Mouse (Mus musculus): ENCODE data around the gene Gm14214. TPM values are rescaled to one million over a fixed set of nuclear protein-coding genes. Genes with fewer than 3 reads are reported as not detected.
A peak's percentile ranks its signal among the peaks of the same experiment; 100 is the strongest.

Gene Gm14214
- polyA plus RNA-seq, 1 experiment from 2014 or later, result not detected

DNA sequence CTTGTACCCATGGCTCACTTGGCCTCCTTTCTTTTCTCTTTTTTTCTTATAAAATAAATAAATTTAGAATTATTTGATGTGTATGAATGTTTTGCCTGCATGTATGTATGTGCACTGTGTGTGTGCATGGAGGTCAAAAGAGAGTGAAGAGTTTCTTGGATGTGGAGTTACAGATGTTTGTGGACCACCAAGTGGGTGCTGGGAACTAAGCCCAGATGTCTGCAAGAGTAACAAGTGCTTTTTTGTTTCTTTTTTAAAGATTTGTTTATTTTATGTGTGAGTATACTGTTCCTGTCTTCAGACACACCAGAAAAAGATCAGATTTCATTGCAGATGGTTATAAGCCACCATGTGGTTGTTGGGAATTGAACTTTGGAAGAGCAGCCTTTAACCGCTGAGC, 33.5 kb upstream of the Gm14214 start:
- H3K4me3 ChIP-seq (ENCODE audit: low read depth, low read length), result no peak overlapping the region
- H3K36me3 ChIP-seq (ENCODE audit: control insufficient read depth, insufficient read depth, low read length), result no peaks in the 10 kb centered on the region
- H3K27ac ChIP-seq (replicated peaks; ENCODE audit: low read depth, low read length), result no peak overlapping the region
- H3K4me2 ChIP-seq (ENCODE audit: low read depth, severe bottlenecking), result no peak overlapping the region
- ATAC-seq (ENCODE audit: insufficient number of reproducible peaks, low FRiP score, low TSS enrichment, low read depth) (no peak), DNase-seq (ENCODE audit: low spot score) (no peak)
- H3K9me3 ChIP-seq (ENCODE audit: control insufficient read depth, low read length), result no peaks in the 10 kb centered on the region
- WGBS, result 86% methylated on average over 1 of the region's 1 CpGs
- no peak overlapping the region for H3K9ac ChIP-seq (ENCODE audit: low read length)
- H3K27me3 ChIP-seq (ENCODE audit: control insufficient read depth, insufficient read depth, low read length), result no peaks in the 10 kb centered on the region
- H3K4me1 ChIP-seq (ENCODE audit: control insufficient read depth, insufficient read depth, low read length), result peaks cover 6% of the 10 kb centered on the region

GRCm38 (mm10) chr2:154791661-154792642, 22.1 kb upstream of the Gm14214 start:
- under 1% methylated on average over 62 of the region's 67 CpGs for WGBS

GRCm38 (mm10) chr2:154790656-154791483, 21.0 kb upstream of the Gm14214 start, which contains the start of the genes Raly and a:
Gene Raly, plus strand, starts transcription at chr2:154791096.
Gene a, plus strand, starts transcription at chr2:154791402.
- H3K9me3 ChIP-seq (ENCODE audit: control insufficient read depth, low read length), result no peaks in the 10 kb centered on the region
- H3K27me3 ChIP-seq (ENCODE audit: control insufficient read depth, insufficient read depth, low read length), result no peaks in the 10 kb centered on the region
- DNase-seq (ENCODE audit: low spot score) (peak; percentile 99), ATAC-seq (ENCODE audit: insufficient number of reproducible peaks, low FRiP score, low TSS enrichment, low read depth) (peak; percentile 96)
- no peaks in the 10 kb centered on the region for H3K36me3 ChIP-seq (ENCODE audit: control insufficient read depth, insufficient read depth, low read length)
- H3K4me1 ChIP-seq (ENCODE audit: control insufficient read depth, insufficient read depth, low read length), result peaks cover 8% of the 10 kb centered on the region
- H3K9ac ChIP-seq (ENCODE audit: low read length), result peak within 1 kb of the TSS; percentile 99
- H3K4me3 ChIP-seq (ENCODE audit: low read depth, low read length), result peak within 1 kb of the TSS; percentile 99
- peak within 1 kb of the TSS; percentile 77 for H3K4me2 ChIP-seq (ENCODE audit: low read depth, severe bottlenecking)
- peak within 1 kb of the TSS; percentile 96 for H3K27ac ChIP-seq (replicated peaks; ENCODE audit: low read depth, low read length)
- under 1% methylated on average over 81 of the region's 89 CpGs for WGBS

More at GRCm38 (mm10) chr2:154791661-154792642, 22.1 kb upstream of the Gm14214 start:
- Histone ChIP-seq H3K9me3 (ENCODE audit: control insufficient read depth, low read length) (no peaks in the 10 kb centered on the region), H3K27me3 (ENCODE audit: control insufficient read depth, insufficient read depth, low read length) (no peaks in the 10 kb centered on the region), H3K4me1 (ENCODE audit: control insufficient read depth, insufficient read depth, low read length) (peaks cover 8% of the 10 kb centered on the region), H3K4me3 (ENCODE audit: low read depth, low read length) (peak overlapping the region; percentile 99), H3K27ac (replicated peaks; ENCODE audit: low read depth, low read length) (peak overlapping the region; percentile 96), H3K4me2 (ENCODE audit: low read depth, severe bottlenecking) (peak overlapping the region; percentile 77), H3K9ac (ENCODE audit: low read length) (peak overlapping the region; percentile 99), H3K36me3 (ENCODE audit: control insufficient read depth, insufficient read depth, low read length) (no peaks in the 10 kb centered on the region)
- DNase-seq (ENCODE audit: low spot score) (peak; percentile 75), ATAC-seq (ENCODE audit: insufficient number of reproducible peaks, low FRiP score, low TSS enrichment, low read depth) (peak; percentile 14; the same call in 1 of the 2 replicates)

- no peak for DNase-seq (ENCODE audit: low spot score)
- H3K9me3 ChIP-seq (ENCODE audit: control insufficient read depth, low read length), result no peaks in the 10 kb centered on the region
- no peak overlapping the region; the same call in 1 of the 2 replicates for H3K27ac ChIP-seq (replicated peaks; ENCODE audit: low read depth, low read length)
- no peaks in the 10 kb centered on the region for H3K27me3 ChIP-seq (ENCODE audit: control insufficient read depth, insufficient read depth, low read length)
- H3K4me1 ChIP-seq (ENCODE audit: control insufficient read depth, insufficient read depth, low read length), result peaks cover 8% of the 10 kb centered on the region
- peak overlapping the region; percentile 77 for H3K4me2 ChIP-seq (ENCODE audit: low read depth, severe bottlenecking)
- 7% methylated on average over 14 of the region's 14 CpGs for WGBS
- H3K4me3 ChIP-seq (ENCODE audit: low read depth, low read length), result peak overlapping the region; percentile 99
- no peaks in the 10 kb centered on the region for H3K36me3 ChIP-seq (ENCODE audit: control insufficient read depth, insufficient read depth, low read length)
- ATAC-seq (ENCODE audit: insufficient number of reproducible peaks, low FRiP score, low TSS enrichment, low read depth), result no peak
- peak overlapping the region; percentile 34; the same call in 1 of the 2 replicates for H3K9ac ChIP-seq (ENCODE audit: low read length)
These were observed 20.3 kb upstream of the Gm14214 start for GRCm38 (mm10) chr2:154789977-154790655.

DNA sequence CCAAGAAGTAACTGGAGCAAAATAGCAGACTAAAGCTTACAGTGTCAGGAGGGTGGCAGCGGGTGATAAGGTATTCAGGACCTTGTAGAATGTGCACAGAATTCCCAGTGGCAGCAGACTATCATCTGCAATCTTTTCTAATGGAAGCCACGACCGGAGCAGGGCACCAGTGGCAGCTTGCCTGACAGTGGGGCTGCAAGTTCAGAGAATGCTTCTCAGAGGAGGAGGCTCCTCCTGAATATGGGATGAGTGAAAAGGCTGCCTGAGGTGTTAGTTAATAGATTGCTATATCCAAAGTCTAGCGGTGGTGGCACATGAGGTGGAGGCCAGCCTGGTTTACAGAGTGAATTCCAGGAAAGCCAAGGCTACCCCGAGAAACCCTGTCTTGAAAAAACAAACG, 19.6 kb upstream of the Gm14214 start:
- H3K27ac ChIP-seq (replicated peaks; ENCODE audit: low read depth, low read length), result no peak overlapping the region
- H3K4me1 ChIP-seq (ENCODE audit: control insufficient read depth, insufficient read depth, low read length), result peaks cover 8% of the 10 kb centered on the region
- no peak overlapping the region for H3K4me3 ChIP-seq (ENCODE audit: low read depth, low read length)
- ATAC-seq (ENCODE audit: insufficient number of reproducible peaks, low FRiP score, low TSS enrichment, low read depth) (no peak), DNase-seq (ENCODE audit: low spot score) (no peak)
- 78% methylated on average over 6 of the region's 6 CpGs for WGBS
- no peaks in the 10 kb centered on the region for H3K9me3 ChIP-seq (ENCODE audit: control insufficient read depth, low read length)
- H3K27me3 ChIP-seq (ENCODE audit: control insufficient read depth, insufficient read depth, low read length), result no peaks in the 10 kb centered on the region
- H3K36me3 ChIP-seq (ENCODE audit: control insufficient read depth, insufficient read depth, low read length), result no peaks in the 10 kb centered on the region
- H3K9ac ChIP-seq (ENCODE audit: low read length), result no peak overlapping the region
- H3K4me2 ChIP-seq (ENCODE audit: low read depth, severe bottlenecking), result no peak overlapping the region

DNA sequence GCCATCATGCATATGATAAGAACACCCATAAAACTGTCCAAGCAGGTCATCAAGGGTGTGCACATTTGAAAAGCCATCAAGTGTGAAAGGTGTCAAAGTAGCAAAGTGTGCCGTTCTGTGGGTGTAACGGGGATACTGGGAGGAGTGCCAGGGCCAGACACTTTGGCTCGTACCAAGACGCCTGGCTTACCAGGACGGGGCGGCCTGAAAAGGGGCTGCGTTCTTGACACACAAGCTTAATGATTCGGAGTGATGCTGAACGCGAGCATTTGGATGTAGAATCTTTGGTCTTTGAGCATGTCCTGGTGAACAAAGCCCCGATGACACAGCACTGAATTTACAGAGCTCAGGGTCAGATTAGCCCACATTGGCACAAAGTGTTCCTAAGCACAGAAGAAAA, 16.9 kb upstream of the Gm14214 start:
- no peak overlapping the region for H3K4me2 ChIP-seq (ENCODE audit: low read depth, severe bottlenecking)
- no peaks in the 10 kb centered on the region for H3K4me1 ChIP-seq (ENCODE audit: control insufficient read depth, insufficient read depth, low read length)
- H3K36me3 ChIP-seq (ENCODE audit: control insufficient read depth, insufficient read depth, low read length), result no peaks in the 10 kb centered on the region
- no peak for DNase-seq (ENCODE audit: low spot score)
- H3K9ac ChIP-seq (ENCODE audit: low read length), result no peak overlapping the region
- H3K27ac ChIP-seq (replicated peaks; ENCODE audit: low read depth, low read length), result no peak overlapping the region
- ATAC-seq (ENCODE audit: insufficient number of reproducible peaks, low FRiP score, low TSS enrichment, low read depth), result no peak
- no peaks in the 10 kb centered on the region for H3K9me3 ChIP-seq (ENCODE audit: control insufficient read depth, low read length)
- no peaks in the 10 kb centered on the region for H3K27me3 ChIP-seq (ENCODE audit: control insufficient read depth, insufficient read depth, low read length)
- 79% methylated on average over 11 of the region's 11 CpGs for WGBS
- no peak overlapping the region for H3K4me3 ChIP-seq (ENCODE audit: low read depth, low read length)

DNA sequence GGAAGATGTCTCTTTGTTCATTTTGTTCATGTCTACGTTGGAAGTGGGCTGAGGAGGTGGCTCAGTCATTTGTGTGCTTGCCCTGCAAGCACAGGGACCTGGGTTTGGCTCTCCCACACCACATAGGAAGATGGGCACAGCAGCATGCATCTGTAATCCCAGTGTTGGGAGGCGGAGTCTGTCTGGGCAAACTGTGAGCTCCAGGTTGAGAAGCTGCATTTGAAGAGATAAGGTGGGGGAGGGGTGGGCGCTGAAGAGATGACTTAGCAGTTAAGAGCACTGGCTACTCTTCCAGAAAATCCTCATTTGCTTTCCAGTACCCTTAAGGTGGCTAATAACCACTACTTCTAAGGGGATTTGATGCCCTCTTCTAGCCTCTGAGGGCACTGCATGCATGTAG, 16.4 kb upstream of the Gm14214 start:
- Histone ChIP-seq H3K4me1 (ENCODE audit: control insufficient read depth, insufficient read depth, low read length) (no peaks in the 10 kb centered on the region), H3K4me3 (ENCODE audit: low read depth, low read length) (no peak overlapping the region), H3K27me3 (ENCODE audit: control insufficient read depth, insufficient read depth, low read length) (no peaks in the 10 kb centered on the region), H3K9ac (ENCODE audit: low read length) (no peak overlapping the region), H3K27ac (replicated peaks; ENCODE audit: low read depth, low read length) (no peak overlapping the region), H3K36me3 (ENCODE audit: control insufficient read depth, insufficient read depth, low read length) (no peaks in the 10 kb centered on the region), H3K4me2 (ENCODE audit: low read depth, severe bottlenecking) (no peak overlapping the region), H3K9me3 (ENCODE audit: control insufficient read depth, low read length) (no peaks in the 10 kb centered on the region)
- ATAC-seq (ENCODE audit: insufficient number of reproducible peaks, low FRiP score, low TSS enrichment, low read depth) (no peak), DNase-seq (ENCODE audit: low spot score) (no peak)
- WGBS, result 49% methylated on average over 3 of the region's 3 CpGs

DNA sequence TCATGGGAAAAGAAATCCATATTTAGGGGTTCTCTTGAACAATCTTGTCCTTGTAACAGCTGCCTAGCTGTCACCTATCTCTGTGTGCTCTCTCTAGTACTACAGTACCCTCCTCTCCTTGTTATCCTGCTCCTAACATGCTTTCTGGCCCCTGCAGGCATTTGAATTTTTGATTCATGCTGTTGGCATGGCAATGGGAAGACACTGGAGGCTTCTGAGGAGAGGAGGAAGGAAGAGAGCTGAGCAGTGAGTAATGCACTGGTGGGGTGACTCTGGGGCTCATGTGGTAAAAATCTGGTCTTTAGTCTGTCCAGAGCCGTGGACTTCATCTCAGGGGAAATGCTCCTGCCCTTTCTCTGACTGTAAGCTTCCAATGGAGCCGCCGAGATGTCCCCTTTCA, 15.5 kb upstream of the Gm14214 start:
- Histone ChIP-seq H3K4me1 (ENCODE audit: control insufficient read depth, insufficient read depth, low read length) (no peaks in the 10 kb centered on the region), H3K4me2 (ENCODE audit: low read depth, severe bottlenecking) (no peak overlapping the region), H3K9ac (ENCODE audit: low read length) (no peak overlapping the region), H3K4me3 (ENCODE audit: low read depth, low read length) (no peak overlapping the region), H3K9me3 (ENCODE audit: control insufficient read depth, low read length) (no peaks in the 10 kb centered on the region), H3K27me3 (ENCODE audit: control insufficient read depth, insufficient read depth, low read length) (no peaks in the 10 kb centered on the region), H3K27ac (replicated peaks; ENCODE audit: low read depth, low read length) (no peak overlapping the region), H3K36me3 (ENCODE audit: control insufficient read depth, insufficient read depth, low read length) (no peaks in the 10 kb centered on the region)
- ATAC-seq (ENCODE audit: insufficient number of reproducible peaks, low FRiP score, low TSS enrichment, low read depth) (no peak), DNase-seq (ENCODE audit: low spot score) (no peak)
- WGBS, result 80% methylated on average over 3 of the region's 3 CpGs

Data from limb, embryonic 11.5 days (tissue).